Mouse (Mus musculus) c-Kit-negative CD71-positive TER-119-positive erythroid progenitor cells, embryonic 14.5 days (primary cell): Measurements from ENCODE around the gene 2310057M21Rik.

Experiments
- DNase-seq: peaks from one replicate; pipeline ENCODE4 v3.0.0-alpha.2; 2013; ENCODE audit warnings: low read depth, low spot score

Gene 2310057M21Rik

DNA sequence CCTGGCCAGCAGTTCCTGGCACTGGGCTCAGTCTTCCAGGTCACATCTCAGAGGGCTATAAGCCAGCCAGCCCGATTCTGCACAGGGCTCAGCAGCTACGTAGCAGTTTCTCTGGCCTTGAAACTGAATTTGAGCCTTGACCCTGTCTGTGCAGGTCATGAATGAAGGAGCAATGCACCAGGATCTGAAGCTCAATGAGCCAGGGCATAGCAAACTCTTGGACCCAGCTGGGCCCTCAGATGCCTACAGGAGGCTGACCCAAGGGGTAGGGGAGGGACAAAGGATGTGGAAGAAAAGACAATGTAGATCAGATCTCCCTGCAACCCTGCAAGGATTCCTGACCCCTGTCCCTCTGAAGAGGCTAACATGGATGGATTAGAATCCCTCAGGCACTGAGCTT is 40.4 kb downstream of the 2310057M21Rik start, which contains the start of gene Cuzd1:
Gene Cuzd1, minus strand, starts transcription at position 101 of the 400 bp plus-strand sequence.
- no peak for DNase-seq

- DNase-seq, result no peak
Observed at GRCm38 (mm10) chr7:131318340-131318739, 44.2 kb downstream of the 2310057M21Rik start.

GRCm38 (mm10) chr7:131317587-131317986 is 45.0 kb downstream of the 2310057M21Rik start:
- DNase-seq, result no peak

- no peak for DNase-seq
Observed at GRCm38 (mm10) chr7:131314493-131314892, 48.1 kb downstream of the 2310057M21Rik start.

GRCm38 (mm10) chr7:131306733-131307132 is 55.8 kb downstream of the 2310057M21Rik start:
- no peak for DNase-seq

- DNase-seq, result no peak
Observed at GRCm38 (mm10) chr7:131303340-131303739, 59.2 kb downstream of the 2310057M21Rik start.

DNA sequence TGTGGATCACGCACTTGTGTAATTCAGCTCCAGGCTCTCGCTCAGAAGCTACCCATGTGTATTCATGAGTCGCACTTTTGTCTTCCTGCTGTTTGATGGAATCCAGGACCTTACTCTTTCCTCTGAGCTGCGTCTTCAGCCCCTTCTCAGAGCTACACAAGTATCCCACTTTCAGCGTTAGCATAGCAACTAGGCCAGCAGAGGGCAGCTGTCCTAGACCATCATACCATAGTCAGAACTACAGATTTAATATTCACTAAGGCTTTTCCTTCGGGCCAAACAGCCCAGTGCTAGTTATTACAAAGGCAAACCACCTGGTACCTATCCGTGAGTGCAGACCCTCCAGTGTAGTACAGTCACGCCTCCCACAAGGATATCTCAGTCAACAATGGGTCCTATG is 65.4 kb downstream of the 2310057M21Rik start:
- DNase-seq, result no peak
